Mouse (Mus musculus): ENCODE results near the gene Mdm2. TPM values are rescaled to one million over a fixed set of nuclear protein-coding genes. Genes with fewer than 3 reads are reported as not detected.

Gene Mdm2
- polyA plus RNA-seq, 1 experiment from 2014 or later = 39.0 TPM

- Histone ChIP-seq H3K4me1 (replicated peaks) (no peaks in the 10 kb centered on the region), H3K9me3 (replicated peaks) (no peaks in the 10 kb centered on the region), H3K27me3 (no peaks in the 10 kb centered on the region), H3K9ac (no peak overlapping the region), H3K36me3 (peaks cover 5% of the 10 kb centered on the region), H3K4me3 (no peak overlapping the region), H3K4me2 (no peak overlapping the region), H3K27ac (no peak overlapping the region)
- no peak for ATAC-seq (replicated peaks; ENCODE audit: insufficient number of reproducible peaks, insufficient read depth, low FRiP score, low read depth)
- 77% methylated on average over 9 of the region's 9 CpGs for WGBS
Observed at GRCm38 (mm10) chr10:117683734-117684037, 26.9 kb downstream of the Mdm2 start.

GRCm38 (mm10) chr10:117682858-117683733 lies 27.5 kb downstream of the Mdm2 start:
- WGBS = 69% methylated on average over 30 of the region's 30 CpGs
- Histone ChIP-seq H3K4me2 (no peak overlapping the region), H3K36me3 (no peaks in the 10 kb centered on the region; the same call in 1 of the 2 replicates), H3K9ac (no peak overlapping the region), H3K27me3 (no peaks in the 10 kb centered on the region), H3K4me3 (no peak overlapping the region), H3K9me3 (replicated peaks) (no peaks in the 10 kb centered on the region), H3K27ac (no peak overlapping the region), H3K4me1 (replicated peaks) (no peaks in the 10 kb centered on the region)
- ATAC-seq (replicated peaks; ENCODE audit: insufficient number of reproducible peaks, insufficient read depth, low FRiP score, low read depth) = no peak

- Histone ChIP-seq H3K36me3 (no peaks in the 10 kb centered on the region), H3K4me1 (replicated peaks) (no peaks in the 10 kb centered on the region), H3K4me2 (no peak overlapping the region), H3K9ac (no peak overlapping the region), H3K27ac (no peak overlapping the region), H3K27me3 (no peaks in the 10 kb centered on the region), H3K4me3 (no peak overlapping the region), H3K9me3 (replicated peaks) (no peaks in the 10 kb centered on the region)
- 64% methylated on average over 14 of the region's 14 CpGs for WGBS
- ATAC-seq (replicated peaks; ENCODE audit: insufficient number of reproducible peaks, insufficient read depth, low FRiP score, low read depth) = no peak
Observed at GRCm38 (mm10) chr10:117681999-117682857, 28.3 kb downstream of the Mdm2 start.

DNA sequence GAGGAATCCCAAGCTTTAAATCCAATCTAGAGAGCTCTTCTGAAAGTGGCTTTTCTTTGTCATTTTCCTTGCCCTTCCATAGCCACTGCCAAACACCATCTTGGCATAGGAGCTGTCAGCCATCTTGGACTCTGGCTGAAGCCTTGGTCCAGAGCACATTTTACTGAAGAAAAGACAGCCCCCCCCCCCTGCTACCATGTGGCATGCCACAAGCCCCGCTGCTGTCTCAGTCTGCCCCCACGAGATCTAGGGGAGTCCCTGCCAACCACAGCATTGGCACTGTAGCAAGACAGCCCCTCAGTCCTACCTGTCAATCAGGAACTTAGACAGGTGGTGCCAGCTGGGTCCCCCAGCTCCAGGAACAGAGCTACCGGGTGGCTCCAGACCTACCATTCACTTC lies 29.0 kb downstream of the Mdm2 start:
- H3K36me3 ChIP-seq = no peaks in the 10 kb centered on the region
- no peaks in the 10 kb centered on the region for H3K9me3 ChIP-seq (replicated peaks)
- H3K27ac ChIP-seq = no peak overlapping the region
- ATAC-seq (replicated peaks; ENCODE audit: insufficient number of reproducible peaks, insufficient read depth, low FRiP score, low read depth) = no peak
- H3K9ac ChIP-seq = no peak overlapping the region
- H3K4me1 ChIP-seq (replicated peaks) = peaks cover 4% of the 10 kb centered on the region; the same call in 1 of the 2 replicates
- no peak overlapping the region for H3K4me2 ChIP-seq
- WGBS = 77% methylated on average over 3 of the region's 3 CpGs
- no peaks in the 10 kb centered on the region for H3K27me3 ChIP-seq
- H3K4me3 ChIP-seq = no peak overlapping the region

GRCm38 (mm10) chr10:117680868-117681513 lies 29.6 kb downstream of the Mdm2 start:
- no peaks in the 10 kb centered on the region for H3K27me3 ChIP-seq
- H3K4me2 ChIP-seq = no peak overlapping the region
- no peak overlapping the region for H3K9ac ChIP-seq
- H3K4me1 ChIP-seq (replicated peaks) = peaks cover 9% of the 10 kb centered on the region
- H3K4me3 ChIP-seq = no peak overlapping the region
- 88% methylated on average over 12 of the region's 12 CpGs for WGBS
- no peaks in the 10 kb centered on the region for H3K9me3 ChIP-seq (replicated peaks)
- ATAC-seq (replicated peaks; ENCODE audit: insufficient number of reproducible peaks, insufficient read depth, low FRiP score, low read depth) = no peak
- no peak overlapping the region for H3K27ac ChIP-seq
- no peaks in the 10 kb centered on the region for H3K36me3 ChIP-seq

DNA sequence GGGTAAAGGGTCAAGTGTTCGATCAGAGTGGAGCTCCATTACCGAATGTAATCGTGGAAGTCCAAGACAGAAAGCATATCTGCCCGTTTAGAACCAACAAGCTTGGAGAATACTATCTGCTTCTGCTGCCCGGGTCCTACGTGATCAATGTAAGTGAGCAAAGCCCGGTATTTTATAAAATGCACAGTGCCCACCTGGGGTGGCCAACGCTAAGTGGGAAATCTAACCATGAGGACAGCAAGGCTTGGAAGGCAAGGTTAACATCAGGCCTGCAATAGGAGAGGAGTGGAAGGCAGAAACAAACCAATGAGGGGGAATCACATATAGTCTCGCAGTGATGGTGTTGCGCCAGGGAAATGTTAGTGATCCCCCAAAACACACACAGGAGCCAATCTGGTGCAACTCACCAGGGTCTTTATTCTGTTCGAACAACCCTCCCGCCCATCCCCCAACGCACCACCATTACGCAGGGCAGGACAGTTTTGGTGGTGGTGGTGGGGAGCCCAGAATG lies 30.5 kb downstream of the Mdm2 start:
- no peaks in the 10 kb centered on the region for H3K9me3 ChIP-seq (replicated peaks)
- no peaks in the 10 kb centered on the region for H3K27me3 ChIP-seq
- ATAC-seq (replicated peaks; ENCODE audit: insufficient number of reproducible peaks, insufficient read depth, low FRiP score, low read depth) = no peak
- no peak overlapping the region for H3K9ac ChIP-seq
- H3K4me2 ChIP-seq = no peak overlapping the region
- peaks cover 15% of the 10 kb centered on the region for H3K4me1 ChIP-seq (replicated peaks)
- H3K27ac ChIP-seq = no peak overlapping the region
- WGBS = 86% methylated on average over 14 of the region's 14 CpGs
- no peaks in the 10 kb centered on the region for H3K36me3 ChIP-seq
- no peak overlapping the region for H3K4me3 ChIP-seq

- H3K36me3 ChIP-seq = no peaks in the 10 kb centered on the region
- ATAC-seq (replicated peaks; ENCODE audit: insufficient number of reproducible peaks, insufficient read depth, low FRiP score, low read depth) = no peak
- H3K4me1 ChIP-seq (replicated peaks) = peaks cover 15% of the 10 kb centered on the region
- no peaks in the 10 kb centered on the region for H3K9me3 ChIP-seq (replicated peaks)
- no peak overlapping the region for H3K9ac ChIP-seq
- no peak overlapping the region for H3K27ac ChIP-seq
- H3K4me3 ChIP-seq = no peak overlapping the region
- WGBS = 81% methylated on average over 5 of the region's 5 CpGs
- no peak overlapping the region for H3K4me2 ChIP-seq
- H3K27me3 ChIP-seq = no peaks in the 10 kb centered on the region
Observed at GRCm38 (mm10) chr10:117679029-117679686, 31.4 kb downstream of the Mdm2 start.

- ATAC-seq (replicated peaks; ENCODE audit: insufficient number of reproducible peaks, insufficient read depth, low FRiP score, low read depth) = no peak
Observed at GRCm38 (mm10) chr10:117678357-117678756, 32.2 kb downstream of the Mdm2 start.

GRCm38 (mm10) chr10:117677494-117678236 lies 32.9 kb downstream of the Mdm2 start:
- Histone ChIP-seq H3K9ac (no peak overlapping the region), H3K27me3 (no peaks in the 10 kb centered on the region), H3K9me3 (replicated peaks) (no peaks in the 10 kb centered on the region), H3K4me3 (no peak overlapping the region), H3K27ac (no peak overlapping the region), H3K36me3 (no peaks in the 10 kb centered on the region), H3K4me1 (replicated peaks) (peaks cover 15% of the 10 kb centered on the region), H3K4me2 (no peak overlapping the region)
- ATAC-seq (replicated peaks; ENCODE audit: insufficient number of reproducible peaks, insufficient read depth, low FRiP score, low read depth) = no peak
- 72% methylated on average over 13 of the region's 13 CpGs for WGBS

More at GRCm38 (mm10) chr10:117678357-117678756, 32.2 kb downstream of the Mdm2 start:
- H3K4me1 ChIP-seq (replicated peaks) = peaks cover 15% of the 10 kb centered on the region
- no peaks in the 10 kb centered on the region for H3K27me3 ChIP-seq
- H3K4me2 ChIP-seq = no peak overlapping the region
- H3K27ac ChIP-seq = no peak overlapping the region
- H3K4me3 ChIP-seq = no peak overlapping the region
- H3K9ac ChIP-seq = no peak overlapping the region
- WGBS = 56% methylated on average over 5 of the region's 5 CpGs
- H3K36me3 ChIP-seq = no peaks in the 10 kb centered on the region
- no peaks in the 10 kb centered on the region for H3K9me3 ChIP-seq (replicated peaks)

- Histone ChIP-seq H3K27ac (no peak overlapping the region), H3K4me3 (peak overlapping the region; percentile 40), H3K36me3 (no peaks in the 10 kb centered on the region), H3K27me3 (no peaks in the 10 kb centered on the region), H3K4me2 (peak overlapping the region; percentile 71), H3K4me1 (replicated peaks) (peaks cover 15% of the 10 kb centered on the region), H3K9ac (no peak overlapping the region), H3K9me3 (replicated peaks) (no peaks in the 10 kb centered on the region)
- 24% methylated on average over 17 of the region's 17 CpGs for WGBS
- ATAC-seq (replicated peaks; ENCODE audit: insufficient number of reproducible peaks, insufficient read depth, low FRiP score, low read depth) = no peak
Observed at GRCm38 (mm10) chr10:117676644-117677313, 33.8 kb downstream of the Mdm2 start.

Measured in heart, embryonic 15.5 days (tissue).